Mouse (Mus musculus) liver, adult 2 months (tissue): Measurements from ENCODE around the gene Nanog.

ENCODE experiments used
- CTCF ChIP-seq: fragments of 200-500 bp; IDR thresholded peaks from 2 replicates; pipeline ENCODE4 v1.5.1; 2011; ENCODE audit warnings: low read depth, low read length, control low read depth
- POLR2A ChIP-seq: fragments of 200-500 bp; IDR thresholded peaks from 2 replicates; pipeline ENCODE4 v1.6.1; 2011; ENCODE audit warnings: low read length, control low read depth; ENCODE audit not compliant: insufficient read depth; ENCODE audit errors: extremely low read depth

GRCm38 (mm10) chr6:122670841-122671240, 36.4 kb upstream of the Nanog start:
- TF ChIP-seq CTCF = no peak
- TF ChIP-seq POLR2A = no peak
